Mouse (Mus musculus) mouse embryonic stem cell (cell line): ENCODE results near the gene Ociad2.
"Not testable (repeated sequence)": the region's sequence is repeated elsewhere in the genome, so short reads cannot be mapped to it uniquely, and the experiment has no call there.

Source experiments
- in situ Hi-C, 2 experiments: fragments of 300-500 bp; cut with MboI; formaldehyde crosslinking; loops; 1 replicate in 1 of 2; 3 replicates in 1 of 2; pipeline ENCODE4 v1.14.3; 2019 to 2020; ENCODE audit warnings: low sequenced_read_pairs in 2 of 2, low pct_unique_long_range_greater_than_20kb in 1 of 2, mixed read lengths in 1 of 2; ENCODE audit not compliant: unreplicated experiment in 1 of 2

Gene Ociad2

GRCm38 (mm10) chr5:73359752-73360141 lies 18.9 kb upstream of the Ociad2 start:
- in situ Hi-C loops, result no loop called here

DNA sequence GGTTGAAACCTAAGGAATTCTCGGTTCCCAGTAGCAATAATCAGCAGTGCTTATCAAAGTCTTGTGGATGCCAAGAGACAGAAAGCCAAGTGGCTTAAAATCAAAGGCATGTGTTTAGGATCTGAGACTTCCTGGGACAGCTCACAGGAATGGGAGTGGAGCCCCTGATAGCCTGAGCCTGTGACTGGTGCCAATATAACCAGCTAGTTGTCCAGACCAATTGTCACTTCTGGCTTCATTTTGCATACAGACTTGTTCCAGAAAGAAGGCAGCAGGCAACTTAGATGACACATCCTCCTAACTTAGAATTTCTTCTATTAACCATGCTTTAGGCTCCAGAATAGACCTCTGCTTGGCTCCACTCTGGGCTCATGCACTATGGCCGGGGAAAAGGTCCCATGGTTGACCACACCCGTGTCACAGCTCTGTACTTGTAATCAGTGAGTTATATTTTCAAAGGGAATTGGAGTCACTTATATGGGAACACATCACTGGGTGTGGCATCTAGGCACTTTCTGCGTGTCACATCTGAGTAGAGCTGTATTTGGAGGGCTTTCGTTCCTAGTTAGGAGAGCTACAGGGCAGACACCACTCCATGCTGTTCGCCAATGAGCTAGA lies 18.4 kb upstream of the Ociad2 start:
- in situ Hi-C loops, result no loop called here

DNA sequence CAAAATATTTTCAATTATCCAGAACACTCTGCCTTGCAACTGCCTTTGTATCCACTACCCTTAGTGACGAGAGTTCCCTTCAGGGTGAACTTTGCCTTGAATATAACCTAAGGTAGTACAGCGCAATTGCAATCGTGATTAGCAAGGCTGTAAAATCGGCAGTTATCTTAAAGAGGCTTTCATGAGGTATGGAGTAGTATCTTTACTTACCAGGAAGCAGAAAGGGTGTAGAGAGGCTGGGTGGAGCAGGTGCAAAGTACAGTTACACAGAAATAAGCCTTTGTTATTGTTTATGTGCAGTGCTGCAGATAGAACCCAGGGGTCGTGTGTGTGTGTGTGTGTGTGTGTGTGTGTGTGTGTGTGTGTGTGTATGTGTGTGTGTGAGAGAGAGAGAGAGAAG lies 14.6 kb upstream of the Ociad2 start:
- in situ Hi-C loops, result no loop called here

DNA sequence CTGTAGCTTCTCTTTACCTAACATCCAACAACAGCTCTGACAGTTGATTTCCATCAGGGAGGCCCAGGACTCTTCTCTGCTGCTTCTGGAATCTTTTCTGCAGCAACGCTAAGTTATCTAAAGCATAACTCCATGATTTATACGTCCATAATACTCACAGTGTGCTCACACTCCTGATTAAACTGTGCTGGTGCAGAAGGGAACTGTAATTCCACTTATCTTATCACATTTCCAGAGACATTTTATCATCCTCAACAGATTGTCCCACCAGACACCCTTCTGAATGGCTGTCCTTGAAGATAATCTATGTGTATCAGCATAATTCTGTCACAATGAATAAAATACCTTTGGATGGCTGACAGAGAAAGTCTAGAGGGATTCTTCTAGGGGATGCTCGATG lies 13.2 kb upstream of the Ociad2 start:
- in situ Hi-C loops, result no loop called here

DNA sequence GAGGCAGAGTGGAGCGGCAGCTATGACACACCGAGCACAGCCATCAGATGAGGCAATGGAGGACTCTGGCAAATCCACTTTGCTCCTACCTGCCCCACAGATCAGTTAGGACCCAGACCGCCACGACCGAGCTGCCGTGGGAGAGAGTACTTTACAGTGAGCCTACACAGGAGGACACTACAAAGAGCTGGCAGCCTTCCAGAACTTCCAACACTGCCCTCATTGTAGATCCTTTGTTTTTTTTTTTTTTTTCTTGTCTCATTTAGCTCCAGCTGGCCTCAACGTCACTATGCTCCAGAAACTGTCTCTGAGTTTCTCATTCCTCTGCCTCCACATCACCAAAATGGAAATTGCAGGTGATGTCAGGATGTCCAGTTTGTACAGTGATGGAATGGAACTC lies 12.7 kb upstream of the Ociad2 start:
- in situ Hi-C loops, result no loop called here

GRCm38 (mm10) chr5:73351796-73352195 lies 11.0 kb upstream of the Ociad2 start:
- in situ Hi-C loops, result no loop called here

DNA sequence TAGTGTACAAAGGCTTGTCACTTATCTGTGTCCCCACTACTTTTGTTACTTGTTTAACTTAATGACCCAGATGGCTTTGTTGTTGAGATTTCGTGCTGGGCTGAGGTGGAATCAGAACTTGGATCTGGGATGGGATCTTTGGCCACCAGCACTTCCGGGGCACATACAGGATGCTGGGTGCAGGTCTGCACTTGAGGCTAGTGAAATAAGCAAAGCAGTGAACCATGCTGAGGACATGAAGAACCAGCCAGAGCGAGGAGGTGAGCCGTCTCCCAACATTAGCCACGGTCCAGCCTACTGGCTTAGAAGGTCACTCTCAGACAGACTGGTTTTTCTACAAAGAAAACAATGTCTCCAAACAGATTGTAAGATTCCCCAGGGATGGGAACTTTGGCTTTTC lies 8.7 kb upstream of the Ociad2 start:
- in situ Hi-C loops, result no loop called here

- in situ Hi-C loops, result no loop called here
These were observed 4.4 kb upstream of the Ociad2 start for GRCm38 (mm10) chr5:73345254-73345653.

DNA sequence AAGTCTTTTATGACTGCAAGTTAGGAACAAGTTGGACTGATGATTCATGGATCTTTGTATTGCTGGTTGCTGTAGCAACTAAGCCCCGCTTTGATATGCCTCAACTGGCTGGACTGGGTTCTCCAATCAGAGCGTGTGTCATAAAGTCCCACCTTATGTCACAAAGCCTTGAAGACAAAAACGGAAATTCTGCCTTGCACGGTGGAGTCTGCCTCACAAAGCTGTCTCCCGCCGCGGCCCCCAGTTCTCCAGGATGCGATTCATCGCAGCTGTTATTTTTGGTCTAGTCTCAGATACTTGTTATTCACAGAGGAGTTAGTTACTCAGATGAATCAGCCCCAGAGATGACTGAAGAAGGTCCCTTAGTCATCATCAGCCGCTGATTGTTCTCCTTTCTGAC lies 3.5 kb upstream of the Ociad2 start:
- in situ Hi-C loops, result no loop called here

GRCm38 (mm10) chr5:73342701-73343355 lies 2.0 kb upstream of the Ociad2 start:
- in situ Hi-C loops, result no loop called here

- in situ Hi-C loops, result no loop called here
These were observed 777 bp downstream of the Ociad2 start for GRCm38 (mm10) chr5:73339779-73340722.

DNA sequence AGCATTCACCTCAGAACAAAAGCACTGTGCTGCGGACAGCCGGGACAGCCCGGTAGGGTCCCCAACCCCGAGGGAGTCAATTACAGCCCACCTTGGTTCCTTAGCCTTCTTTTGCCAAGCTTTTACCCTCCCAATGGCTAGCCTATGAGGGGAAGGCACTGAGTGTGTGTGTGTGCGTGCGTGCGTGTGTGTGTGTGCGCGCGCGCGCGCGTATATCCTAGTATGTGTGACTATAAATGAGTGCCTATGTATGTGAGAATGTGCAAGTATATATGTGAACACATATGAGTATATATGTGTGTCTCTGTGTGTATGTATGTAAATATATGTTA lies 2.0 kb downstream of the Ociad2 start:
- in situ Hi-C loops, result no loop called here

DNA sequence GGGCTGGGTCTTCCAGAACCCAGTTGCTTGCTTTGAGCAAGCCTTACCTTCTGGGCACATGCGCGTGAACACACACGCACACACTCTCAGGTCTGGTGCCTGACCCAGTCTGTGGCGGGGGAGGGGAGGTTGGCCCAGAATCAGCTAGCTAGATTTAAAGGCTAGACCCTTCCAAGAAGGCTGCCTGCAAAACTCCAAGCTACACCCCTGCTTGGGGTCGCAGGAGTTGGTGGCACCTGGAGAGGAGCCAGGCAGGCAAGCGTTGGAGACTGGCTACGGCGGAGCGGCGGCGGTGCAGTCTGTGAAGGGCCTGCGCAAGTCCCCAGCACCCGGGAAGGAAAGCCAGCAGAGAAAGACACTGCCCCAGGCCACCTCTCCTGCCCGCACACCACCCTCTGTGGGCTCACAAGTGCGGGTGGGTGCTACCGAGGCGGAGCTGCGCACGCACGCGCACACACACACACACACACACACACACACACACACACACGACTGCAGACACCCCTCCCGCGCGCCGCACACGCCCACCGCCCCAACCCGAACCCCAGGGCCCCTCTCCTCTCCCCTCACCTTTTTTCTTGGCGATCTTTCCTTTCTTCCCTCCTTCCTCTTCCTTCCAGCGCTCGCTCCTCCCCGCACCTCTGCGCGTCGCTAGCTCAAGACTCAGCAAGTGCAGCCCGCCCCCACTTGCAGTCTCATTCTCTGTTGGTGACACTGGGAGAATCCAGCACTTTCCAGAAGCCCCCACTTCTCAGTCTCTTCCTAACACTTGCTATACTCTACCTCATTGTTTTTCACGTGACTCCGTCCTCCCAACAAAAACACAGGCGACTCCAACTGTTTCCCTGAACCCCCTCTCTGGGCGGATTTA lies 2.6 kb downstream of the Ociad2 start:
- in situ Hi-C loops, result no loop called here

DNA sequence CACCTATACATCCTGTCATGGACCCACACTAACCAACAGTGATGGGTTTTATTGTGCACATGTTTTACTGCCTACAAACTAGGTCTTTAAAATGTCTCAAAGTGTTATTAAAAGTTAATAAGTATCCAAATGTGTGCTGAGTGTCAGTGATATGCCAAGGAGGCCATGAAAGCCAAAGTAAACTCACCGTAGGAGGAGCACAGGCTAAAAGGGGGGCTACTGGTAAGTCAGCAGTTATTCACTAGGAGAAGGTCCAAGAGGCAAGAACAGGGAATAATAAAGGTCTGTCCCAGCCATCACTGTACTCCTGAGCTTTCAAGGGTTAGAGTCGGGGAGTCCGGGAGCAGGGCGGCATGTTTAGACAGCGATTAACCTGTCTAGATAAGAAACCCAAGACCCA lies 4.4 kb downstream of the Ociad2 start:
- in situ Hi-C loops, result no loop called here

DNA sequence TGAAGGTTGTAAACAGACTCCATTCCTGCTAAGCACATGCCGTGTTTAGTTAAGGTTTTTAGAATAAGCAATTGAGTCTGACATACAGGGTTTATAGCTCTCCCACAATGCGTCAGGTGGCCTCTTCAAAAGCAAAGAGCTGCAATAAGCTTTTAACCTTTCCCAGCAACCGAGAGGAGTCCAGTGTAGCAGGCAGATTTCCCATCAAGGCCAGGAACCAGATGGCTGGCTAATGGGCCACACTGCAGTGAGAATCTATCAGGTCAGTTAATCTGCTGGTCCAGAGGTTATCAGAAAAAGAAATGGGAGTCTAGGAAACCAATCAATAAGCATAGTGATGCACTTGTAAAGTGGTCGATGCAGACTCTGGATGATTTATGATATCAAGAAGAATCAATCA lies 9.8 kb downstream of the Ociad2 start:
- in situ Hi-C loops, result no loop called here

DNA sequence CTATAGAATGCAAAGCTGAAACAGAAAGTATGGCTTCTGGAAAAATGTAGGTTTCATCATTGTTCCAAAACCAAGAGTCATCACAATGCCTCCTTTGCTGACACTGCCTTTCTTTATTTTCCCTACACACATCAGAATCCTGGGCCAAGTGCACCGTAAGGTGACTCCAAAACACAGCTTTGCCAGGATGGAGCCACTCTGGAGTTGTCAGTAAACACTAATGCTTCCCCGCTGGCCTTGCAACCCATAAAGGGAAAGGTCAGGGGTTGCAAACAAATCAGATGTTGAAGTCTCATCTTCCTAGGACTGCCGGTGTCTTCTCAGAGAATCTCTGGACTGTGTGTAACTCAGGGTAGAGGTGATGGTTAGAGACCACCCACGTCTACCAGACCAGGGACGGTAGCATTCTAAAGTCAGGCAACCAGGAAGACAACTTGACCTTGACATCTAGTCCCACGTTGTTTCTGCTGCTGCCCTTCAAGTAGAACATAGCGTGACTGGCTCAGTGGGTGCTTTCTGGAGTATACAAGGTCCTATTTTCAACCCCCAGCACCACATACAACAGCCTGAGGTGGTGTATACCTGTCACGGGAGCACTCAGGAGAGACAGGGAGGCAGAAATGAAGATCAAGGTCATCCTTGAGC lies 16.2 kb downstream of the Ociad2 start:
- in situ Hi-C loops, result no loop called here

GRCm38 (mm10) chr5:73323602-73324001 lies 17.2 kb downstream of the Ociad2 start:
- in situ Hi-C loops, result no loop called here

GRCm38 (mm10) chr5:73322684-73323083 lies 18.1 kb downstream of the Ociad2 start:
- in situ Hi-C loops, result not testable (repeated sequence)
